Mouse (Mus musculus) lung, postnatal 4 days (tissue): ENCODE measurements around the gene Hist1h2br.
"Not testable (repeated sequence)": the region's sequence is repeated elsewhere in the genome, so short reads cannot be mapped to it uniquely, and the experiment has no call there.

Experiments used
- DNase-seq, 2 experiments: peaks; one replicate each; pipeline ENCODE4 v3.0.0; 2021

Gene Hist1h2br

GRCm38 (mm10) chr13:21847883-21848282 lies 14.3 kb downstream of the Hist1h2br start:
- DNase-seq = no peak

- not testable (repeated sequence) for DNase-seq
These were observed 17.2 kb downstream of the Hist1h2br start for GRCm38 (mm10) chr13:21850696-21851095.

- no peak for DNase-seq
These were observed 18.8 kb downstream of the Hist1h2br start for GRCm38 (mm10) chr13:21852215-21852945.

- peak; percentile 31 to 44 for DNase-seq
These were observed 21.6 kb downstream of the Hist1h2br start for GRCm38 (mm10) chr13:21855146-21855545.

- DNase-seq = no peak
These were observed 22.2 kb downstream of the Hist1h2br start for GRCm38 (mm10) chr13:21855698-21856162.

GRCm38 (mm10) chr13:21861608-21862007 lies 28.1 kb downstream of the Hist1h2br start:
- no peak for DNase-seq

- DNase-seq = not testable (repeated sequence)
These were observed 32.0 kb downstream of the Hist1h2br start for GRCm38 (mm10) chr13:21865503-21865902.

GRCm38 (mm10) chr13:21880735-21881134 lies 47.2 kb downstream of the Hist1h2br start:
- no peak for DNase-seq

- peak in 1 of 2 experiments; percentile 7 for DNase-seq
These were observed 48.5 kb downstream of the Hist1h2br start for GRCm38 (mm10) chr13:21881878-21882669.

- DNase-seq = peak in 1 of 2 experiments; percentile 26
These were observed 49.3 kb downstream of the Hist1h2br start for GRCm38 (mm10) chr13:21882760-21883405.

- no peak for DNase-seq
These were observed 49.9 kb downstream of the Hist1h2br start for GRCm38 (mm10) chr13:21883407-21883806.

- no peak for DNase-seq
These were observed 51.0 kb downstream of the Hist1h2br start for GRCm38 (mm10) chr13:21884586-21884985.
